Mouse (Mus musculus) megakaryocyte progenitor cell, adult 5-6 weeks (primary cell): ENCODE data around the gene Gm20388. TPM values are rescaled to one million over a fixed set of nuclear protein-coding genes. Genes with fewer than 3 reads are reported as not detected.
"Not testable (repeated sequence)": the region's sequence is repeated elsewhere in the genome, so short reads cannot be mapped to it uniquely, and the experiment has no call there.

ENCODE experiments used
- ATAC-seq: replicated peaks from 2 replicates; pipeline ENCODE4 v1.8.0; 2016; ENCODE audit warnings: mild to moderate bottlenecking, moderate TSS enrichment, inconsistent platforms; ENCODE audit not compliant: poor library complexity
- total RNA-seq, 2 experiments: library from RNA; stranded (forward) in 1 of 2; stranded (reverse) in 1 of 2; fragments of 157-497, 149-512 nt in 1 of 2; fragments of 200-1000 nt in 1 of 2; gene quantifications; 2 replicates each; pipeline versions ENCODE4 v1.2.3 to v1.2.4; 2015 to 2017

Gene Gm20388
- total RNA-seq, 2 experiments from 2014 or later: 18.6 TPM; not detected in 1

GRCm38 (mm10) chr8:123044743-123045425 lies 3134.2 kb downstream of the Gm20388 start:
- not testable (repeated sequence) for ATAC-seq

- ATAC-seq: no peak
These were observed 3136.1 kb downstream of the Gm20388 start for GRCm38 (mm10) chr8:123046706-123047105.

- no peak for ATAC-seq
These were observed 3137.2 kb downstream of the Gm20388 start for GRCm38 (mm10) chr8:123047827-123048226.

- ATAC-seq: peak; percentile 56
These were observed 3137.8 kb downstream of the Gm20388 start for GRCm38 (mm10) chr8:123048402-123048801.

- ATAC-seq: no peak
These were observed 3140.8 kb downstream of the Gm20388 start for GRCm38 (mm10) chr8:123051458-123051857.

- ATAC-seq: no peak
These were observed 3152.1 kb downstream of the Gm20388 start, which contains the start of gene Spg7 for GRCm38 (mm10) chr8:123062721-123063120. Gene Spg7, plus strand, starts transcription at chr8:123062942.

- ATAC-seq: no peak
These were observed 3153.4 kb downstream of the Gm20388 start for GRCm38 (mm10) chr8:123064072-123064471.

- ATAC-seq: peak; percentile 21
These were observed 3154.2 kb downstream of the Gm20388 start for GRCm38 (mm10) chr8:123064809-123065213.

- ATAC-seq: peak; percentile 86
These were observed 3154.8 kb downstream of the Gm20388 start for GRCm38 (mm10) chr8:123065214-123066100.

- ATAC-seq: no peak
These were observed 3155.6 kb downstream of the Gm20388 start for GRCm38 (mm10) chr8:123066101-123066683.

GRCm38 (mm10) chr8:123071176-123071575 lies 3160.5 kb downstream of the Gm20388 start:
- ATAC-seq: peak; percentile 65; the same call in 1 of the 2 replicates

- ATAC-seq: peak; percentile 79
These were observed 3166.6 kb downstream of the Gm20388 start for GRCm38 (mm10) chr8:123077213-123077612.

- ATAC-seq: no peak
These were observed 3172.4 kb downstream of the Gm20388 start for GRCm38 (mm10) chr8:123082993-123083392.

GRCm38 (mm10) chr8:123083610-123084009 lies 3173.0 kb downstream of the Gm20388 start:
- no peak for ATAC-seq

GRCm38 (mm10) chr8:123087289-123087688 lies 3176.6 kb downstream of the Gm20388 start:
- no peak for ATAC-seq

GRCm38 (mm10) chr8:123097216-123097615 lies 3186.6 kb downstream of the Gm20388 start:
- ATAC-seq: no peak

GRCm38 (mm10) chr8:123097786-123098584 lies 3187.3 kb downstream of the Gm20388 start:
- ATAC-seq: no peak

GRCm38 (mm10) chr8:123100288-123100687 lies 3189.6 kb downstream of the Gm20388 start:
- ATAC-seq: peak; percentile 57

- no peak for ATAC-seq
These were observed 3190.6 kb downstream of the Gm20388 start for GRCm38 (mm10) chr8:123101244-123101643.
